Mouse (Mus musculus) liver, postnatal 0 days (tissue): ENCODE results near the gene Emc7.

Experiments used
- CTCF ChIP-seq: sonication (generic); IDR thresholded peaks from 2 replicates; pipeline ENCODE4 v1.5.1; 2016; ENCODE audit warnings: antibody characterized with exemption, low read depth
- EP300 ChIP-seq: IDR thresholded peaks from 2 replicates; pipeline ENCODE4 v1.6.1; 2016; ENCODE audit warnings: antibody characterized with exemption, low read depth, mild to moderate bottlenecking

DNA sequence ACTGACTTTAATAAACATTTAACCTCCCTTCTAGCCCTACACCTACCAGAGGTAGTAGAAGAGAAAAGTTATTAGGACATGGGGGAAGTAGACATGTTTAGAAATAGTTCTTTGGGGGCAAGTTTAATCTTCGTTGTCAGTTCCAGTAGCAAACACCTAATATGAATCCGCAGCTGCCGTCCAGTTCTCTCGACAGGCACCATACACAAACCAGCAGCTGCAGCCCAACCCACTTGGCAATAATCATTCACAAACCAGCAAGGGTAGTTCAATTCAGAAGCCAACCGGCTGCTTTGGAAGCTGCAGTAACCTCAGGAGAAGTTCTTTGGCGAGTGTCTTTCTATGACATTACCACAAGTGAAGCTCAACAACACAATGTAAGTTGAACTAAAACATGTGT, 49.2 kb downstream of the Emc7 start:
- TF ChIP-seq CTCF (no peak), EP300 (no peak)
